Comparison of ENCODE assay signal across 9 mouse cellular contexts in genomic region chr1:182081744-182082419, GRCm38 (mm10). TPM values are rescaled to one million over a fixed set of nuclear protein-coding genes. Genes with fewer than 3 reads are reported as not detected.
DNase-seq lines count a peak whose midpoint lies in the region; ATAC-seq lines count a peak whose summit lies in the region.
"Had no signal": no experiment of that assay in that cellular context is flagged by ENCODE, and none has a peak within 500 bp of the region (broad histone marks: within the 10 kb centered on the region; RNA-seq: fewer than 3 reads in every experiment).

No protein-coding gene starts in this region.

- peak; percentile 76 for ATAC-seq in limb, embryonic 13.5 days (ENCODE audit: low FRiP score, low read depth)
- peak; percentile 58 for ATAC-seq in stomach, embryonic 14.5 days (ENCODE audit: insufficient number of reproducible peaks, insufficient read depth, low FRiP score, low read depth)

- no peaks in the 10 kb centered on the region for H3K36me3 ChIP-seq in limb, embryonic 13.5 days
- H3K36me3 ChIP-seq in stomach, embryonic 14.5 days (ENCODE audit: control insufficient read depth, insufficient read depth, low read length) = no peaks in the 10 kb centered on the region

- H3K4me1 ChIP-seq in limb, embryonic 13.5 days = peaks cover 18% of the 10 kb centered on the region
- peaks cover 6% of the 10 kb centered on the region for H3K4me1 ChIP-seq in stomach, embryonic 14.5 days (ENCODE audit: control insufficient read depth, insufficient read depth, low read length)

- DNase-seq in thymus, postnatal 0 days (ENCODE audit: low spot score) = peak; percentile 38
- DNase-seq in thymus, postnatal 36 days = no peak
- DNase-seq in heart, adult 8-10 months (ENCODE audit: low spot score) = peak; percentile 58
- DNase-seq in spleen, postnatal 14 days (ENCODE audit: low spot score in 2 of 2) = no peak
- DNase-seq in cerebellum, adult 11-12 months = no peak
- no peak for DNase-seq in cerebellum, postnatal 36 days

- H3K27me3 ChIP-seq in limb, embryonic 13.5 days = no peaks in the 10 kb centered on the region
- no peaks in the 10 kb centered on the region for H3K27me3 ChIP-seq in stomach, embryonic 14.5 days (ENCODE audit: control insufficient read depth, insufficient read depth, low read length)

- no peak overlapping the region; the same call in 1 of the 2 replicates for H3K4me3 ChIP-seq in limb, embryonic 13.5 days
- H3K4me3 ChIP-seq in stomach, embryonic 14.5 days (ENCODE audit: low read depth, low read length) = no peak overlapping the region

- no peak overlapping the region for H3K9ac ChIP-seq in limb, embryonic 13.5 days
- H3K9ac ChIP-seq in stomach, embryonic 14.5 days (replicated peaks; ENCODE audit: low read depth, low read length) = no peak overlapping the region
- H3K9ac ChIP-seq: liver, embryonic 14.5 days had no signal

- H3K27ac ChIP-seq in limb, embryonic 13.5 days = peak overlapping the region; percentile 53
- H3K27ac ChIP-seq in stomach, embryonic 14.5 days (ENCODE audit: low read length) = peak overlapping the region; percentile 39; the same call in 1 of the 2 replicates
- H3K27ac ChIP-seq: liver, embryonic 14.5 days had no signal

- peaks cover 7% of the 10 kb centered on the region; the same call in 1 of the 2 replicates for H3K9me3 ChIP-seq in limb, embryonic 13.5 days
- no peaks in the 10 kb centered on the region; the same call in 1 of the 2 replicates for H3K9me3 ChIP-seq in stomach, embryonic 14.5 days (ENCODE audit: control insufficient read depth, low read depth, low read length)

- peak overlapping the region; percentile 45 for H3K4me2 ChIP-seq in limb, embryonic 13.5 days (replicated peaks)
- H3K4me2 ChIP-seq in stomach, embryonic 14.5 days (replicated peaks; ENCODE audit: low read depth, low read length) = no peak overlapping the region; the same call in 1 of the 2 replicates

- WGBS in limb, embryonic 13.5 days = 18% methylated on average over 16 of the region's 16 CpGs
- 16% methylated on average over 16 of the region's 16 CpGs for WGBS in stomach, embryonic 14.5 days

RNA-seq across cellular contexts. Expression of gene Srp9, which starts 42.7 kb away (rescaled TPM):
- 274 and 279 TPM in 2 replicates for polyA plus RNA-seq in thymus, postnatal 0 days (2015; fragmentation: Nextera tagmentation; extraction: Ambion mirVana)
- total RNA-seq in heart, adult 8-10 months (2022) = 10 to 100 TPM; 42.7 to 54.0 (median 47.9) TPM
- 165 and 173 TPM in 2 replicates for polyA plus RNA-seq in limb, embryonic 13.5 days (2015; fragmentation: Nextera tagmentation; extraction: Ambion mirVana)
- polyA plus RNA-seq in stomach, embryonic 14.5 days (2014; fragmentation: Nextera tagmentation; extraction: Ambion mirVana) = 145 and 153 TPM in 2 replicates

Comparison
In these comparisons a context has a peak if more than half of its experiments do, and no peak if none do; other contexts are left out.
1. DNase-seq: peak in thymus, postnatal 0 days (single experiment) and heart, adult 8-10 months (single experiment); none in thymus, postnatal 36 days (0 of 2), spleen, postnatal 14 days (0 of 2), cerebellum, adult 11-12 months (single experiment) and cerebellum, postnatal 36 days (0 of 2).